11 mouse cellular contexts compared by ENCODE assay signal in genomic region chr1:125662660-125663059, GRCm38 (mm10). TPM values are rescaled to one million over a fixed set of nuclear protein-coding genes. Genes with fewer than 3 reads are reported as not detected.
"Had no signal": no experiment of that assay in that cellular context is flagged by ENCODE, and none has a peak within 500 bp of the region (broad histone marks: within the 10 kb centered on the region; RNA-seq: fewer than 3 reads in every experiment).

No protein-coding gene starts in this region.

- H3K4me1 ChIP-seq: limb, embryonic 15.5 days had no signal

- H3K9ac ChIP-seq: limb, embryonic 15.5 days; liver, embryonic 15.5 days; lung, embryonic 14.5 days had no signal

- DNase-seq: right cerebral cortex, postnatal 14 days; thymus, postnatal 36 days had no signal

- ATAC-seq: midbrain, embryonic 16.5 days had no signal

- H3K9me3 ChIP-seq: limb, embryonic 15.5 days; liver, embryonic 15.5 days had no signal

- H3K27ac ChIP-seq: layer of hippocampus, adult 2 months; limb, embryonic 15.5 days; liver, embryonic 15.5 days; macrophage had no signal

- H3K4me3 ChIP-seq: layer of hippocampus, adult 2 months; limb, embryonic 15.5 days; liver, embryonic 15.5 days had no signal

- H3K36me3 ChIP-seq: limb, embryonic 15.5 days; liver, embryonic 15.5 days had no signal

- H3K27me3 ChIP-seq: limb, embryonic 15.5 days; liver, embryonic 15.5 days had no signal

- H3K4me2 ChIP-seq: limb, embryonic 15.5 days; liver, embryonic 15.5 days; lung, embryonic 14.5 days; midbrain, embryonic 11.5 days had no signal

RNA-seq across cellular contexts. Expression of gene Gpr39, which starts 14.1 kb away (rescaled TPM):
- total RNA-seq: left cerebral cortex, postnatal 25 days had no signal
- polyA plus RNA-seq: macrophage; midbrain, embryonic 11.5 days; neural tube, embryonic 14.5 days had no signal
